Mouse (Mus musculus): ENCODE measurements around the gene Cops7b.

GRCm38 (mm10) chr1:86600117-86600516 lies 17.4 kb downstream of the Cops7b start:
- TF ChIP-seq CTCF (IDR thresholded peaks at IDR 0.05; ENCODE audit: borderline replicate concordance, control insufficient read depth, extremely low read depth, insufficient read depth, low read length, poor library complexity) (no peak), POLR2A (IDR thresholded peaks at IDR 0.05; ENCODE audit: control insufficient read depth, extremely low read depth, insufficient read depth, low read length, poor library complexity) (no peak)
